Mouse (Mus musculus): ENCODE results near the gene Muc3a. TPM values are rescaled to one million over a fixed set of nuclear protein-coding genes. Genes with fewer than 3 reads are reported as not detected.

The Muc3a gene
- total and polyA plus RNA-seq, 2 experiments from 2014 or later, result 0.34 TPM; not detected in 1

DNA sequence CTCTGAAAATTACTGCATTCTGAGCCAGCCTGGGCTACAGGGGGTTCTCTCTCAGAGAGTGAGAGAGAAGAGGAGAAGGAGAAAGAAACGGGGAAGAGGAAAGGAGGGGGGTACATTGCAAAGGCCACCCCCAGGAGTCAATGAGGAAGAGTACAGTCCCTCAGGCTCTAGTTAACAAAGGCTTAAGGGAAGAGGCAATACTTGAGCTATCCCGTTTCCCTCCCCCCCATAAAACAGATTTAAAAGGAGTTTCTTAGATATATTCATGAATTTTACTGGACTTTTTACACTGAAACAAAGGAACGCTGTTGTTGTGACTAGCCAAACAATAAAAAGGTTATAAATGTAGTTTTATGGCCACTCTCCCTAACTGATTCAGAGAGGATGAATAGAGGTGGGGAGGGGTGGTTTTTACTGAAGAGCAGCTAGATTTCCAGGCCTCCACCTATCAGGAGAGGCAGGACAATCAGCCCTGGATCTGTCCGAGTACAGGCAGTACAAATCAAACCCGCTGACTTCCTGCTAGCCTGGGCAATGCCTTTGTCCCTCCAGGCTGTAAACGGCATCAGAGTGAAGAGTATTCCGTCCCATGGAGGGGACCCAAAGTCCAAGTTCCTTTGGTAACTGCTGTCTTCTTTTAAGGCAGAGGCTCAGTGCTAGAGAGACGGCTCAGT, 18.8 kb downstream of the Muc3a start:
- WGBS, result 65% methylated on average over 8 of the region's 8 CpGs
- TF ChIP-seq EP300 (IDR thresholded peaks at IDR 0.05; ENCODE audit: low read depth) (no peak), CTCF (IDR thresholded peaks at IDR 0.05; ENCODE audit: low read depth) (no peak)
- H3K9ac ChIP-seq (replicated peaks; ENCODE audit: low read depth, low read length), result no peak overlapping the region

DNA sequence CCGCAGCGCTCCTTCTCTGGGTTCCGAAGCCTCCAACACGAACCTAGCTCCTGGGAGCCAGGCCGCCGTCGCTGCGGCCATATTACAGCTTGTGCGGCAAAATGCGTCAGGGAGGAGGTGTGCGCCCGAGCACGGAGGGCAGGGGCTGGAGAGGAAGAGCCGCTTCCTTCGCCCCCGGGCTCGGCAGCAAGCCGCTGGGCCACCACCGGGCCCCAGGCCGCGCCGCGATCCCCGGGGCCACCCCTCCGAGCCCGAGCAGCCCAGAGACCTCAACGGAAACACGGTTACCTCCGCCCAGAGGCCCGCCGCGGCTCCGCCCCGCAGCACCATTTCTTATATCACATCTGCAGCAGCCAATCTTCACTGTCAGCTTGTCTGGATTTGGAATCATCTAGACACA, 22.9 kb downstream of the Muc3a start:
- 0 out of 2 replicates have a peak, but pooled peaks cover 5% of the 10 kb centered on the region for H3K4me1 ChIP-seq (ENCODE audit: control insufficient read depth, insufficient read depth)
- peaks cover 4% of the 10 kb centered on the region; the same call in 1 of the 2 replicates for H3K27me3 ChIP-seq (ENCODE audit: control insufficient read depth, insufficient read depth, low read length)
- no peak for ATAC-seq (ENCODE audit: insufficient read depth, low read depth)
- TF ChIP-seq CTCF (IDR thresholded peaks at IDR 0.05; ENCODE audit: low read depth), result no peak
- no peak for TF ChIP-seq EP300 (IDR thresholded peaks at IDR 0.05; ENCODE audit: low read depth)
- H3K4me3 ChIP-seq (ENCODE audit: low read depth, low read length), result peak overlapping the region; percentile 57
- no peak for DNase-seq (ENCODE audit: low spot score)
- WGBS, result 2% methylated on average over 32 of the region's 34 CpGs
- H3K9ac ChIP-seq (replicated peaks; ENCODE audit: low read depth, low read length), result no peak overlapping the region; the same call in 1 of the 2 replicates
- no peaks in the 10 kb centered on the region for H3K36me3 ChIP-seq (replicated peaks; ENCODE audit: control insufficient read depth, insufficient read depth, low read length)
- H3K27ac ChIP-seq (ENCODE audit: low read depth), result no peak overlapping the region
- H3K4me2 ChIP-seq (ENCODE audit: low read depth, low read length), result peak overlapping the region; percentile 86
- H3K9me3 ChIP-seq (replicated peaks; ENCODE audit: control insufficient read depth, low read length), result no peaks in the 10 kb centered on the region

More for the DNA sequence above, 18.8 kb downstream of the Muc3a start:
- DNase-seq (ENCODE audit: low spot score) (no peak), ATAC-seq (ENCODE audit: insufficient read depth, low read depth) (no peak)
- Histone ChIP-seq H3K4me1 (ENCODE audit: control insufficient read depth, insufficient read depth) (0 out of 2 replicates have a peak, but pooled peaks cover 5% of the 10 kb centered on the region), H3K4me2 (ENCODE audit: low read depth, low read length) (no peak overlapping the region), H3K27ac (ENCODE audit: low read depth) (no peak overlapping the region), H3K9me3 (replicated peaks; ENCODE audit: control insufficient read depth, low read length) (no peaks in the 10 kb centered on the region), H3K4me3 (ENCODE audit: low read depth, low read length) (no peak overlapping the region), H3K27me3 (ENCODE audit: control insufficient read depth, insufficient read depth, low read length) (peaks cover 3% of the 10 kb centered on the region; the same call in 1 of the 2 replicates), H3K36me3 (replicated peaks; ENCODE audit: control insufficient read depth, insufficient read depth, low read length) (no peaks in the 10 kb centered on the region)

DNA sequence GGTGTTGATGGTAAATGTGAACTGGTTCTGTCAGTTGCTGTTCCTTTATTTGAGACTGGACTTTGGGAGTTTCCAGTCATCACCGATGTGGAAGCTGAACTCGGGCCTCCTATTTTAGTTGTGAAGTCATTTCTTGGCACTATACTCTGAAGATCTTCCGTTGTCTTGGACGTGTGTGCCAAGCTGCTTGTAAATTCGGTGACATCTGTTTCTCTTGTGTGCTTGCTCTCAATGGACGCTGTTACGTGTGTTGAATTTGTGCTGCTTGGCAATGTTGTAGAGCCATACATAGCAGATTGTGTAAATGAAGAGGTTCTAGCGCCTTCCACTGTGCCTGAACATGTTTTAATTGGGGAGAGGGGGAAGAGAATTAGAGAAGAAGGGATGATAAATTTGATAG, 26.8 kb downstream of the Muc3a start:
- DNase-seq (ENCODE audit: low spot score) (no peak), ATAC-seq (ENCODE audit: insufficient read depth, low read depth) (no peak)
- Histone ChIP-seq H3K4me2 (ENCODE audit: low read depth, low read length) (no peak overlapping the region), H3K9me3 (replicated peaks; ENCODE audit: control insufficient read depth, low read length) (no peaks in the 10 kb centered on the region), H3K4me1 (ENCODE audit: control insufficient read depth, insufficient read depth) (0 out of 2 replicates have a peak, but pooled peaks cover 5% of the 10 kb centered on the region), H3K36me3 (replicated peaks; ENCODE audit: control insufficient read depth, insufficient read depth, low read length) (no peaks in the 10 kb centered on the region), H3K27me3 (ENCODE audit: control insufficient read depth, insufficient read depth, low read length) (peaks cover 4% of the 10 kb centered on the region; the same call in 1 of the 2 replicates), H3K9ac (replicated peaks; ENCODE audit: low read depth, low read length) (no peak overlapping the region), H3K4me3 (ENCODE audit: low read depth, low read length) (no peak overlapping the region), H3K27ac (ENCODE audit: low read depth) (no peak overlapping the region)
- 80% methylated on average over 8 of the region's 8 CpGs for WGBS
- TF ChIP-seq EP300 (IDR thresholded peaks at IDR 0.05; ENCODE audit: low read depth) (no peak), CTCF (IDR thresholded peaks at IDR 0.05; ENCODE audit: low read depth) (no peak)

DNA sequence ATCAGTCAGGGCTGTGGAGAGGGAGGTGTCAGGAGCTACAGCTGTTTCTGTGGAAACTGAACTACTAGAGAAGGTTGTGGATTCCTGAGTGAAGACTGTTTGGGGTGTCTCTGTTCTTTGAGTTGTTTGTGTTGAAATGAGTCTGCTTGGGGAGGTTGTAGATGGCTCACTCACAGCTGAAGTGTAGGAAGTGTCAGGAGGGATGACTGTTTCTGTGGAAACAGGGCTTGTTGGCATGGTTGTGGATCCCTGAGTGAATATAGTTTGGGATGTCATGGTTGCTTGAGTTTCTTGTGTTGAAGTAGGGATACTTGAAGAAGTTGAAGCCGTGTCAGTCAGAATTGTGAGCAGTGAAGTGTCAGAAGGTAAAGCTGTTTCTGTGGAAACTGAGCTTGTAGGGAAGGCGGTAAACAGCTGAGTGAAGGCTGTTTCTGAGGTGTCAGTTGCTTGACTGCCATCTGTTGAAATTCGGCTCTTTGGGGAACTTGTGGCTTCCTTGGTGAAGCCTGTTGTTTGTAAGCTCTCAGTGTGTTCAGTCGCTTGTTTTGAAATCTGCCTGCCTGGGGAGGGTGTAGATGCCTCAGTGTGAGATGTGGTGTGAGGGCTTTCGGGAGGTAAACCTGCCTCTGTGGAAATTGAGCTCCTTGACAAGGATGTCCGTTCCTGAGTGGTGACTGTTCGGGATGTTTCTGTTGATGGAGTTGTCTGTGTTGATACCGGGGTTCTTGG, 32.4 kb downstream of the Muc3a start:
- no peak for DNase-seq (ENCODE audit: low spot score)
- Histone ChIP-seq H3K27me3 (ENCODE audit: control insufficient read depth, insufficient read depth, low read length) (0 out of 2 replicates have a peak, but pooled peaks cover 5% of the 10 kb centered on the region), H3K4me1 (ENCODE audit: control insufficient read depth, insufficient read depth) (no peaks in the 10 kb centered on the region), H3K4me2 (ENCODE audit: low read depth, low read length) (no peak overlapping the region), H3K9ac (replicated peaks; ENCODE audit: low read depth, low read length) (no peak overlapping the region), H3K36me3 (replicated peaks; ENCODE audit: control insufficient read depth, insufficient read depth, low read length) (no peaks in the 10 kb centered on the region), H3K4me3 (ENCODE audit: low read depth, low read length) (no peak overlapping the region), H3K27ac (ENCODE audit: low read depth) (no peak overlapping the region), H3K9me3 (replicated peaks; ENCODE audit: control insufficient read depth, low read length) (no peaks in the 10 kb centered on the region)
- no peak for TF ChIP-seq EP300 (IDR thresholded peaks at IDR 0.05; ENCODE audit: low read depth)
- no peak for TF ChIP-seq CTCF (IDR thresholded peaks at IDR 0.05; ENCODE audit: low read depth)
- 61% methylated on average over 8 of the region's 8 CpGs for WGBS
- no peak for ATAC-seq (ENCODE audit: insufficient read depth, low read depth)

DNA sequence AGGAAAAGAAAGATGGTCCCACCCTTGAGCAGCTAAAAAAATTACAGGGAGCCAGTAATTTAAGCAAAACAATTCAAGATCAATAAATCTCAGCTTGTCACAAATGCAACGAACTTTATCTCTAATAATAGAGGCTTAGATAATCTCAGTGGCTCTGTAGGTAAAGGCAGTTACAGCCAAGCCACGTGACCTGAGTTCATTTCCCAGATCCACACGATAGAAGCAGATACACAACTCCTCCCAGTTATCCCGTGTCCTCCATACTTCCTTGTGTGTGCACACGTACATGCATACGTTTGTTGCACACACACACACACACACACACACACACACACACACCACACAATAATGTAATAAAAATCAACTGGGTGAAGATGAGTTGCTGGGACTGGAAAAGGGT, 38.2 kb downstream of the Muc3a start:
- Histone ChIP-seq H3K9me3 (replicated peaks; ENCODE audit: control insufficient read depth, low read length) (no peaks in the 10 kb centered on the region), H3K36me3 (replicated peaks; ENCODE audit: control insufficient read depth, insufficient read depth, low read length) (no peaks in the 10 kb centered on the region), H3K4me2 (ENCODE audit: low read depth, low read length) (no peak overlapping the region), H3K4me3 (ENCODE audit: low read depth, low read length) (no peak overlapping the region), H3K27me3 (ENCODE audit: control insufficient read depth, insufficient read depth, low read length) (no peaks in the 10 kb centered on the region), H3K4me1 (ENCODE audit: control insufficient read depth, insufficient read depth) (no peaks in the 10 kb centered on the region), H3K9ac (replicated peaks; ENCODE audit: low read depth, low read length) (no peak overlapping the region), H3K27ac (ENCODE audit: low read depth) (no peak overlapping the region)
- no peak for ATAC-seq (ENCODE audit: insufficient read depth, low read depth)
- DNase-seq (ENCODE audit: low spot score), result no peak
- no peak for TF ChIP-seq EP300 (IDR thresholded peaks at IDR 0.05; ENCODE audit: low read depth)
- TF ChIP-seq CTCF (IDR thresholded peaks at IDR 0.05; ENCODE audit: low read depth), result no peak
- 61% methylated on average over 6 of the region's 6 CpGs for WGBS

Measured in heart, postnatal 0 days (tissue).